Mouse (Mus musculus): ENCODE data around the gene Ndufv3.

Ndufv3 gene

GRCm38 (mm10) chr17:31519946-31520838, at the start of gene Ndufv3, which contains the start of gene Wdr4:
Gene Ndufv3 (plus strand): TSS chr17:31520115.
Gene Wdr4 (minus strand): TSS chr17:31519980.
- peak; percentile 98 for DNase-seq (ENCODE audit: low spot score in 2 of 2)

GRCm38 (mm10) chr17:31470766-31471418, 49.0 kb upstream of the Ndufv3 start:
- no peak for DNase-seq (ENCODE audit: low spot score in 2 of 2)

DNA sequence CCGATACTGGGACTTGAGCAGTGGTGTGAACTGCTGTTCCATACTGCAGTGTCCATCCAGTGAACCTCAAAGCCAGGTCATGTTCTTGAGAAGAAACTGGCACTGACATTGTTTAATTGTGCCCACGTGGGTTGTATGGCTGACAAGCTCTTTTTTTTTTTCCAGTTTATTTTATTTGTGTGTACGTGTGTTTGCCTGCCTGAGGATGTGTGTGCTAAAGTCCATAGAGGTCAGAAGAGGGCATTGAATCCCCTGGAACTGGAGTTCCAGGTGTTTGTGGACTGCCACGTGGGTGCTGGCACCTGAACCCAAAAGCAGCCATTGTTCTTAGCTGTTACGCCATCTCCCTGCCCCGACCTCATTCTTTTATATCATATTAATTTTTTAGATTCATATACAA, 45.5 kb upstream of the Ndufv3 start:
- no peak for DNase-seq (ENCODE audit: low spot score in 2 of 2)

- no peak for DNase-seq (ENCODE audit: low spot score in 2 of 2)
These were observed 41.3 kb upstream of the Ndufv3 start for GRCm38 (mm10) chr17:31478606-31479005.

DNA sequence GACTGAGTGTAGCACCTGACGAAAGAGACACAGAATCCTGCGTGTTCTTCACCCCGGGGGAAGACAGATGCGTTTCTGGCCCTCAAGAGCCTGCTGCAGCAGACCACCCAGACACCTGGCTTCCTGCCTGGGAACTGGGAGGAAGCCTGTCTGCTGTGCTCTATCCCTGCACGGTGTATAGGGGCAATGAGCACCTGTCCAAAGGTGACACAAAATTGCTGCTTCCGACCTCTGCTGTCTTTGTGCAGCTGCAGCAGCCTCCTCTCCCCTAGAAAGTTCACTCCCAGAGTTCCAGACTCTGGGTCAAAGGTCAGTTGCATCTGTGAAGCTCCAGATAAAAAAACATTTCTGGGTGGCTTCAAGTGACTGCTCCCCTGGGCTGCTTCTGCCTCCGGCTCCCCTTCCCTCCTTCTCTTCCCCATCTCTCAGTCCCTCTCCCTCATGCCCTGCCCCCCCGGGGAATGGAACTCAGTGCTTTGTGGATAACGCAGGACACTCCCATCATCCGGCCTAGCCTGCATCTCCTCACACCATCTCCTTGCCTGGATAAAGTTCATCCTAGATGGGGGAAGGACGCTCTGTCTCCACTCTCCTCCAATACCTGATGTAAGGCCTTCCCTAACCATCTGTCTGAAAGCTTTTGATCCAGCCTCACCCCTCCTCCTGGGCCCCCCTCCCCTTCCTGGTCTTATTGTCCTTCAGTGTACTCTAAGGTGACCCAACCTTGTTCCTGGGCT, 40.6 kb upstream of the Ndufv3 start:
- no peak for DNase-seq (ENCODE audit: low spot score in 2 of 2)

GRCm38 (mm10) chr17:31486616-31487198, 33.2 kb upstream of the Ndufv3 start:
- no peak for DNase-seq (ENCODE audit: low spot score in 2 of 2)

DNA sequence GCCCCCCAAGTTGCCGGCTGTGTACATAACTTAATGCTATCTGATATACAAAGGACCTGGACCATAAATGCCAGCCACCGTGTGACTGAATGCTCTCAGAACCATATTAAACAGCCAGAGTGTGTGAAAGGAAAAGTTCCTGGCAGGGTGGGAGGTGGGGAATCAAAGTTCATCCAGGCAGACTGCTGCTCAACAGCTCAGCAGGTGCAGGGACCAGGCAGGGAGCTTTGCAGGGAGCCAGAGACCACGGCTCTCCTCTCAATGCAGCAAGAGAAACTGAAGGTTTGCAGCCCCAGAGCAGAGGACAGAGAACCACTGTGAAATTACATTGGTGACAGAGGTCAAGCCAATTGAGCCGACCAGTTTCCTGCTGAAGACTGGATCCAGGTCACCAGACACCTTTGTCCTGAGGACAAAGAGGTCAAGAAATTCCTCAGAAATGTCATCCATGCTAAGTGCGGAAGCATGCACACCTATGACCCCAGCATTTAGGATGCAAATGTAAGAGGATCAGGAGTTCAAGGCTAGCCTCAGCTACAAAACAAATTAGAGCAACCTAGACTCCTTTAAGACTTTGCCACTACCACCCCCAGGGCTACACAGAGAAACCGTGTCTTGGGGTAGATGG, 32.4 kb upstream of the Ndufv3 start:
- no peak for DNase-seq (ENCODE audit: low spot score in 2 of 2)

DNA sequence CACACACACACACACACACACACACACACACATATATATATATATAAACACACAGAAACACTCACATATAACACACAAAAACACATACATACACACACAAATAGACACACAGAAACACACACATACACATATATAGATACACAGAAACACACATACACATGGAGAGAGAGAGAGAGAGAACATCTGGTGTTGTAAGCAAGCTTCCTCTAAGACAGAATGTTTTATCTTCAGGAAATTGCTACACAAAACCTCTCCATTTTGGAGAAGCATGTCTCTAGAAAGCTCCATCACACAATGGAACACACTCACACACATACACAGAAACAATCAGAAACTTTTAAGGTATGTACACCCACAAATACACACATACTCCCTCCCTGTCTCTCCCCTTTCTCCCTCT, 28.6 kb upstream of the Ndufv3 start:
- DNase-seq (ENCODE audit: low spot score in 2 of 2), result no peak

DNA sequence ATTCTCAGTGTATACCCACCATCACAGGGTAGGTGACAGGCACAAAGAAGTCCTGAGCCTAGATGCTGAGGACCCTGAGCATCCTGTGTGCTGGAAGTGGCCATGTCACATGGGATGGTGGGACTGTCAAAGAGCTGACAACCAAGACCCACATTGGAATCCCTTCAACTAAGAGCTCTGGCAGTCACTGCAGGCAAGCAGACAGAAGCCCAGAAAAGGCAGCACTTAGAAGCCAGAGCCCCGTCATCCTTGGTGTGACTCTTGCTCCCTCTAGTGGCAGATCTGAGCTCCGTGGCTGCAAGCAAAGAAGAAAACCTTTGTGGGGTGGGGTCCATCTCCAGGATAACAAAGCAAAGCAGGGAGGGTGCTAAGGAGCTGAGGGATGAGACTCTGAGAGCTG, 27.5 kb upstream of the Ndufv3 start:
- DNase-seq (ENCODE audit: low spot score in 2 of 2), result peak; percentile 67 to 78

- DNase-seq (ENCODE audit: low spot score in 2 of 2), result no peak
These were observed 24.9 kb upstream of the Ndufv3 start for GRCm38 (mm10) chr17:31494989-31495388.

DNA sequence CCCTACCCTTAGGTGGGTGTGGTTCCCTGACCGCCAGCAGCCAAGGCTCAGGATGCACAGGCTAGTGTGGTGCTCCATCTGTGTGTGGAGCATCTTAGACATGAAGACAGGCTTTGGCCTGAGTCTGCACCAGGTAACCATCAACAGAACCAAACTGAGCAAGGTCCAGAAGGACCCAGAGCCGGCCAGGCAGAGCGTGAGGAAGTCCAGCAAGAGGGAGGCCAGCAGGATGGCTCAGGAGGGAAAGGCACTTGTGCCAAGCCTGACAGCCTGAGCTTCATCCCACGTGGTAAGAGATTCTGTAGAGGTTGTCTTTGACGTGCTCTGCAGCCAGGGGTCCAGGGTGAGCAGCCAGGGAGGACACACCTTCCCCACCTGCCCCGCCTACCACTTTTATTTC, 22.2 kb upstream of the Ndufv3 start:
- DNase-seq (ENCODE audit: low spot score in 2 of 2), result no peak

DNA sequence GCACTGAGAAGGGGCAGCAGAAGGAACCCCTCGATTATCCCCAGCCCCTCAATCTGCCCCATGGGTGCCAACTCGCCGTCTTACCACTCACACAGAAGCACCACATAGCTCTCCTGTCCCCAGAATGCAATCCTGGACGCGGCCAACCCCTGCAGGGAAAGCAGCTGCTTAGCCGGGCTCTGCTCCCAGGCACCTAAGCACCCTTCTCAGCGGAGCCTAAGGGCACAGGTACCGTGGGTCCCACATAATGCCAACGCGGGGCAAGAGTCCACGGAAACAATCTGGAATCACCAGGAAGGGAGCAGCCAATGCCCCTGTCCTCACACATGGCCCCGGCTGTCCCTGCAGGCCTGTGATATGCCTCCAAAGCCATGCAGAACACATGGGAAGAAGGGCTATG, 20.2 kb upstream of the Ndufv3 start:
- no peak for DNase-seq (ENCODE audit: low spot score in 2 of 2)

DNA sequence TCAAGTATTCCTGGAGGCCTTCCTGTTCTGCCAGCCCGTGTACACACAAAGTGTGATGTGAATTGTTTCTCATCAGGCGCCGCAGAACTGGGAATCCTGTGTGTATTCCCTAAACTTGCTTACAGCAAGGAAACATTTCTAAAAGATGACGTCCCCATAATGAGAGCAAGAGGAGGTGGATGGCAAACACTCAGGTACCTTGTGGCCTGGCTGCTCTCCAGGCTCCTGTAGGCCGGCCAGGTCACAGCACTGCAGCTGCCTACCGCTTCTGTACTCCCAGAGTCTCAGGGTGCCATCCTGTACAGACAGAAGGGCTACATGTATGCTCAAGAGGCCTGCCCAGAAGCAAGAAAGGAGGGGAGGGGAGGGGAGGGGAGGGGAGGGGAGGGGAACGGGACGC, 19.5 kb upstream of the Ndufv3 start:
- DNase-seq (ENCODE audit: low spot score in 2 of 2), result no peak

- DNase-seq (ENCODE audit: low spot score in 2 of 2), result no peak
These were observed 19.0 kb upstream of the Ndufv3 start for GRCm38 (mm10) chr17:31500908-31501307.

DNA sequence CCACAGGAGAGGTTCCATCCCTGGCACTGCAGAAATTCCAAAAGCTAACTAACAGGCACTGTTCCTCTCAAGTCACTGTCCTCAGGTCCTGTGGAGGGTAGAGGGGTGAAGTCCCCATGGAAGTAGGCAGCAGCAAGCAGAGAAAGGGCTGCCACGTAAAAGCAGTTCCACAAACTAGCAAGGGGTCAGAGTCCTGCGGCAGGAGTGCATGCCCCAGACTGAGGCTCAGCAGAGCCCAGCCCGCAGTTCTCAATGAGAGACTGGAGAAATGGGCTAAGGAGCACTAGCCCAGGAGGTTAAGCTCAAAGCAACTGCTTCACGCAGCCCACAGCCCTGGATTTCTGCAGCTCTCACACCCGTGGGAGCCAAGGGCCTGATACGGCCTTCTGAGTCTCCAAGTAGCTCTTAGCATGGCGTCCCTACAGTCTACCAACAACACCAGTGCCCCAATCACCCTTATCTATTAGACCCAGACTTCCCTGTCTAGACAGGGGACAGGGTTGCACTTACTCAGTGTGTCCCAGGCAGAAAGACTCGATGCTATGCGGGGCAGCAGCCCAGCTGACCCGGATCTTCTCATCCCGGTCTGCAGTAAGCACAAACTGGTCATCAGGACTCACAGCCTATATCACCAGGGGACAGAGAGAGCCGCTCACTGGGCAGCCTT, 17.5 kb upstream of the Ndufv3 start:
- no peak for DNase-seq (ENCODE audit: low spot score in 2 of 2)

GRCm38 (mm10) chr17:31503337-31503736, 16.6 kb upstream of the Ndufv3 start:
- no peak for DNase-seq (ENCODE audit: low spot score in 2 of 2)

GRCm38 (mm10) chr17:31503936-31504335, 16.0 kb upstream of the Ndufv3 start:
- DNase-seq (ENCODE audit: low spot score in 2 of 2), result no peak

DNA sequence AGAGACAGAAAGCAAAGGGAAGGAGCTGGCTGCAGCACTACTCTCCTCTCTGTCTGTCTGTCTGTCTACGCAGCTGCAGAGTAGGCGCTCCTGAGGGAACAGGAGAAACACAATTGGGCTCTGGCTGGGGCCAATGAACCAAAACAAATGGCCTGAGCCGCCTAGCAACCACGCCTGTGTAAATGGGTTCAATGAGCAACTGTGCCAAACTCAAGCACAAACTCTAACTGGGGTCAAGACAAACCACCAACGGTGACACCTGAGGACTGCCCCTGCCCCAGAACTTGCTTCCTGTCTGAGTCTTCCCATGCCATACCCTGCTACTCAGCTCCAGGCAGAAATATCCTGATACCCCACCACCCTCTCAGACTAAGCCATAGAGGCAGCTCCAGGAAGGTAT, 14.9 kb upstream of the Ndufv3 start:
- no peak for DNase-seq (ENCODE audit: low spot score in 2 of 2)

DNA sequence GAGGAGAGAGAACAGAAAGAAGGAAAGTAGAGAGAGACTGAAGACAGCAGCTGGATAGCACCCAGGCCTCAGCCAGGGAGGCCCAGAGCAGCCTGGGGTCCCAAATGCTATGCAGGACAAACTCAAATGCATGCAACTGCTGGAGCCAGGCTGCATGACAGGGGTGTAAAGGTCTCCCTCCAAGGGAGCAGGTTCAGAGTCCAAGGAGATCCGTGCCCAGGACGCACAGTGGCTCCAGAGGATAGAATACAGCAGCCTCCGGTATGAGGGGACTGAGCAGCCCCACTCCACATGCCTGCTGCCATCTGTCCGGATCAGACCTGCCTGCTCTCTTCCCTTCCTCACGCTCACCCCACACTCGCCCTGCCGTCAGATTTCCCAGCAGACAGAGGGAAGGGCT, 13.6 kb upstream of the Ndufv3 start:
- no peak for DNase-seq (ENCODE audit: low spot score in 2 of 2)

DNA sequence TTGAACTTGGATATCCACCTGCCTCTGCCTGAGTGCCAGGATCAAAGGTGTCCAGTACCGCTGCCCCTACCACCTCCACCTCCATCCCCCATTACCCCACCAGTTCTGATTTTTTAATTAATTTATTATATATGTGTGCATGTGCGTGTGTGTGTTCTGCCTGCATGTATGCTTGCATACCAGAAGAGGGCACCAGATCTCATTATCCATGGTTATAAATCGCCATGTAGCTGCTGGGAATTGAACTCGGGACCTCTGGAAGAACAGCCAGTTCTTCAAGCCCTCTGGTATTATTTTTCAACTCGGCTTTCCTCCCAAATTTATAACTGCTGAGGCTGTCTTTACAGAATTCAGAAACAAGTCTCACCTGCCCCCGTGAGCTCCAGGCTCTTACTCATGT, 9.0 kb upstream of the Ndufv3 start:
- no peak for DNase-seq (ENCODE audit: low spot score in 2 of 2)
